Mouse (Mus musculus) limb, embryonic 15.5 days (tissue): ENCODE results near the gene Slc35f4. TPM values are rescaled to one million over a fixed set of nuclear protein-coding genes. Genes with fewer than 3 reads are reported as not detected.

ENCODE experiments used
- ATAC-seq: fragments of 200-750 bp; cut with Nextera tagmentation; 2 replicates; pipeline ENCODE4 v1.8.0; 2017; ENCODE audit warnings: low read depth, moderate TSS enrichment; ENCODE audit not compliant: insufficient number of reproducible peaks, low FRiP score, low TSS enrichment
- H3K27ac ChIP-seq: fragments of 300-500 bp; sonication (generic); 2 replicates; pipeline ENCODE4 v1.5.1; 2015; ENCODE audit warnings: moderate library complexity, mild to moderate bottlenecking, inconsistent platforms
- H3K27me3 ChIP-seq: fragments of 300-500 bp; sonication (generic); 2 replicates; pipeline ENCODE4 v1.6.1; 2015; ENCODE audit warnings: inconsistent platforms
- H3K36me3 ChIP-seq: fragments of 300-500 bp; sonication (generic); 2 replicates; pipeline ENCODE4 v1.6.1; 2015; ENCODE audit warnings: inconsistent platforms
- H3K4me1 ChIP-seq: fragments of 300-500 bp; sonication (generic); 2 replicates; pipeline ENCODE4 v1.6.1; 2015; ENCODE audit warnings: inconsistent platforms
- H3K4me2 ChIP-seq: fragments of 300-500 bp; sonication (generic); 2 replicates; pipeline ENCODE4 v1.6.1; 2015; ENCODE audit warnings: mild to moderate bottlenecking, inconsistent platforms
- H3K4me3 ChIP-seq: fragments of 300-500 bp; sonication (generic); 2 replicates; pipeline ENCODE4 v1.5.1; 2015; ENCODE audit warnings: mild to moderate bottlenecking, inconsistent platforms
- H3K9ac ChIP-seq: fragments of 300-500 bp; sonication (generic); 2 replicates; pipeline ENCODE4 v1.6.1; 2015; ENCODE audit warnings: inconsistent platforms
- H3K9me3 ChIP-seq: fragments of 300-500 bp; sonication (generic); 2 replicates; pipeline ENCODE4 v1.6.1; 2016; ENCODE audit warnings: inconsistent platforms
- WGBS: fragments of 180-500 bp; shearing (Covaris S2); methylation state at CpG from one replicate; pipeline ENCODE4 v1.1.7; 2015; 5-methylcytosine and 5-hydroxymethylcytosine counted together
- microRNA-seq: library from miRNA; unstranded; fragments of <30 nt; microRNA quantifications from one replicate; pipeline ENCODE4, GENCODE M21; 2016
- polyA plus RNA-seq: library from polyadenylated mRNA; unstranded; fragments of >200 nt; fragmentation: Nextera tagmentation; extraction: Ambion mirVana; gene quantifications from 2 replicates; pipeline ENCODE4 v1.2.1, GENCODE M21; 2015

Gene Slc35f4
- polyA plus RNA-seq, 1 experiment from 2014 or later = not detected

GRCm38 (mm10) chr14:49265286-49266002, 260.4 kb downstream of the Slc35f4 start:
- no peak for ATAC-seq
- Histone ChIP-seq H3K4me2 (no peak overlapping the region), H3K27me3 (no peaks in the 10 kb centered on the region), H3K4me3 (no peak overlapping the region), H3K36me3 (no peaks in the 10 kb centered on the region), H3K27ac (no peak overlapping the region), H3K4me1 (no peaks in the 10 kb centered on the region), H3K9me3 (no peaks in the 10 kb centered on the region), H3K9ac (no peak overlapping the region)
- WGBS = 85% methylated on average over 5 of the region's 5 CpGs

Small RNAs within 50 kb of the gene (microRNA-seq; reads per million reads assigned to microRNA genes)
- not detected for gene Gm22949
